Mouse (Mus musculus): ENCODE results near the gene Etfdh.

DNA sequence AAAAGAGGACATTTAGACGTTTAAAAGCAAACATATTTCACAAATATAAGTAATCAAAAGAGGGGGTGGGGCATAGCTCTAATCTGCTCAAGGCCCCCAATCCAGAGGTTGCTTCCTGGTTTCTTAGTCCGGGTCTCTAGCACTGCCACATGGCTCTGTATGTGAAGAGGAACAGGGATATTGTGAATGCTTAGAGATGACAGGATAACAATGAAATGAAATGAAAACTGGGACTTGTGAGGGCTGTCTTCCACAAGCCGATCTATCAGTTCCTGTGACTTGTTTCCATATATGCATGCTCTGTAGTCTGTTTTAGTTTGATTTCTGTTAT is 60.0 kb downstream of the Etfdh start:
- TF ChIP-seq GATA1 (IDR thresholded peaks at IDR 0.05; ENCODE audit: borderline replicate concordance, low read length) (no peak), FLI1 (IDR thresholded peaks at IDR 0.05; ENCODE audit: low read length) (no peak)

All from megakaryocyte, embryonic 14.5 days (primary cell).